In genomic region chr6:125008060-125008459, GRCm38 (mm10) we compare ENCODE assay signal across 8 mouse cellular contexts. TPM values are rescaled to one million over a fixed set of nuclear protein-coding genes. Genes with fewer than 3 reads are reported as not detected.
DNase-seq lines count a peak whose midpoint lies in the region; ATAC-seq and TF ChIP-seq lines count a peak whose summit lies in the region.

No protein-coding gene starts in this region.

- no peaks in the 10 kb centered on the region for H3K27me3 ChIP-seq in forebrain, embryonic 11.5 days (ENCODE audit: control insufficient read depth, insufficient read depth, low read length)
- H3K27me3 ChIP-seq in liver, embryonic 12.5 days (replicated peaks): peaks cover 25% of the 10 kb centered on the region

- ATAC-seq in forebrain, embryonic 11.5 days (replicated peaks; ENCODE audit: low FRiP score): peak; percentile 11; the same call in 1 of the 2 replicates
- ATAC-seq in liver, embryonic 12.5 days: no peak

- no peak for DNase-seq in gastrocnemius, adult 2 months
- no peak for DNase-seq in gastrocnemius, postnatal 25 days
- DNase-seq in 3T3-L1 (ENCODE audit: low read depth, low spot score): peak; percentile 25
- no peak for DNase-seq in forebrain, embryonic 11.5 days (ENCODE audit: low spot score)
- no peak for DNase-seq in T-cell, adult 2 months (ENCODE audit: low spot score)
- DNase-seq in gastrocnemius, adult 8-10 months (ENCODE audit: low spot score in 2 of 2): no peak
- DNase-seq in ovary, adult 18-20 months (ENCODE audit: low spot score): no peak

- H3K4me2 ChIP-seq in forebrain, embryonic 11.5 days (ENCODE audit: low read depth, low read length, severe bottlenecking): peak overlapping the region; percentile 73
- H3K4me2 ChIP-seq in liver, embryonic 12.5 days: peak overlapping the region; percentile 92

- TF ChIP-seq CTCF in gastrocnemius, adult 2 months (IDR thresholded peaks at IDR 0.05): no peak

- peak overlapping the region; percentile 97 for H3K27ac ChIP-seq in gastrocnemius, adult 2 months
- peak overlapping the region; percentile 84; the same call in 1 of the 2 replicates for H3K27ac ChIP-seq in forebrain, embryonic 11.5 days (ENCODE audit: low read depth, low read length)
- peak overlapping the region; percentile 94 for H3K27ac ChIP-seq in liver, embryonic 12.5 days

- no peaks in the 10 kb centered on the region; the same call in 1 of the 2 replicates for H3K36me3 ChIP-seq in forebrain, embryonic 11.5 days (ENCODE audit: control insufficient read depth, insufficient read depth, low read length)
- H3K36me3 ChIP-seq in liver, embryonic 12.5 days: peaks cover 27% of the 10 kb centered on the region

- peaks cover 2% of the 10 kb centered on the region; the same call in 1 of the 2 replicates for H3K4me1 ChIP-seq in forebrain, embryonic 11.5 days (replicated peaks; ENCODE audit: control insufficient read depth, insufficient read depth, low read length)
- H3K4me1 ChIP-seq in liver, embryonic 12.5 days: peaks cover 45% of the 10 kb centered on the region

- intact Hi-C loops in gastrocnemius, adult 2 months (cut with DNase I): loop anchor here (1.0 to 5.0 kb wide), 3 partner anchors 31 to 296 kb away; partner anchors contain the start of genes Emg1, Ing4 and Phb2

- H3K9ac ChIP-seq in forebrain, embryonic 11.5 days (ENCODE audit: low read length): peak overlapping the region; percentile 80
- peak overlapping the region; percentile 97 for H3K9ac ChIP-seq in liver, embryonic 12.5 days

- peak overlapping the region; percentile 95 for H3K4me3 ChIP-seq in gastrocnemius, adult 2 months
- peak overlapping the region; percentile 92 for H3K4me3 ChIP-seq in forebrain, embryonic 11.5 days (ENCODE audit: low read depth, low read length)
- H3K4me3 ChIP-seq in liver, embryonic 12.5 days: peak overlapping the region; percentile 99

- H3K9me3 ChIP-seq in forebrain, embryonic 11.5 days (ENCODE audit: control insufficient read depth, low read length): no peaks in the 10 kb centered on the region
- no peaks in the 10 kb centered on the region for H3K9me3 ChIP-seq in liver, embryonic 12.5 days (replicated peaks)

- WGBS in forebrain, embryonic 11.5 days: 41% methylated on average over 13 of the region's 13 CpGs
- WGBS in liver, embryonic 12.5 days (ENCODE audit: insufficient replicate concordance): 41% methylated on average over 13 of the region's 13 CpGs

RNA-seq across cellular contexts. Expression of gene Zfp384, which starts 0.9 kb away (rescaled TPM):
- 10 to 100 TPM; 24.4 to 28.0 TPM for total RNA-seq in gastrocnemius, adult 2 months (2021)
- total RNA-seq in gastrocnemius, postnatal 25 days (2021): 10 to 100 TPM; 18.5 to 19.3 TPM
- 9.0 and 10.2 TPM in 2 replicates for polyA plus RNA-seq in forebrain, embryonic 11.5 days (2014; fragmentation: Nextera tagmentation; extraction: Ambion mirVana)
- 6.6 and 7.2 TPM in 2 replicates for polyA plus RNA-seq in liver, embryonic 12.5 days (2016; fragmentation: Nextera tagmentation; extraction: Ambion mirVana)
- total RNA-seq in gastrocnemius, adult 8-10 months (2022): 10 to 100 TPM; 24.3 to 29.7 (median 27.4) TPM

RNA-seq across cellular contexts. Expression of gene Pianp, which starts 11.6 kb away (rescaled TPM):
- total RNA-seq in gastrocnemius, adult 2 months (2021): under 1 TPM; 0.22 to 0.41 TPM
- not detected for total RNA-seq in gastrocnemius, postnatal 25 days (2021)
- polyA plus RNA-seq in forebrain, embryonic 11.5 days (2014; fragmentation: Nextera tagmentation; extraction: Ambion mirVana): 2.5 TPM in 2 replicates
- 0.11 TPM in 1 of 2 replicates, not detected in the other for polyA plus RNA-seq in liver, embryonic 12.5 days (2016; fragmentation: Nextera tagmentation; extraction: Ambion mirVana)
- total RNA-seq in gastrocnemius, adult 8-10 months (2022): under 1 TPM in 3 of 4 experiments, not detected in 1; 0.19 to 0.70 (median 0.36) TPM

RNA-seq across cellular contexts. Expression of gene Ing4, which starts 31.5 kb away (rescaled TPM):
- 10 to 100 TPM; 26.8 to 28.3 TPM for total RNA-seq in gastrocnemius, adult 2 months (2021)
- total RNA-seq in gastrocnemius, postnatal 25 days (2021): 10 to 100 TPM; 24.2 to 29.1 TPM
- polyA plus RNA-seq in forebrain, embryonic 11.5 days (2014; fragmentation: Nextera tagmentation; extraction: Ambion mirVana): 126 and 135 TPM in 2 replicates
- 34.4 and 34.6 TPM in 2 replicates for polyA plus RNA-seq in liver, embryonic 12.5 days (2016; fragmentation: Nextera tagmentation; extraction: Ambion mirVana)
- total RNA-seq in gastrocnemius, adult 8-10 months (2022): 10 to 100 TPM; 19.8 to 22.3 (median 20.7) TPM

RNA-seq across cellular contexts. Expression of gene Acrbp, which starts 41.4 kb away (rescaled TPM):
- 1 to 10 TPM; 2.4 to 4.5 TPM for total RNA-seq in gastrocnemius, adult 2 months (2021)
- 1 to 10 TPM; 1.1 to 1.9 TPM for total RNA-seq in gastrocnemius, postnatal 25 days (2021)
- polyA plus RNA-seq in forebrain, embryonic 11.5 days (2014; fragmentation: Nextera tagmentation; extraction: Ambion mirVana): 14.6 and 15.8 TPM in 2 replicates
- 2.8 and 3.7 TPM in 2 replicates for polyA plus RNA-seq in liver, embryonic 12.5 days (2016; fragmentation: Nextera tagmentation; extraction: Ambion mirVana)
- total RNA-seq in gastrocnemius, adult 8-10 months (2022): 1 to 10 TPM in 3 of 4 experiments, under 1 TPM in 1; 0.97 to 2.5 (median 1.5) TPM

RNA-seq across cellular contexts. Expression of gene Cops7a, which starts 42.7 kb away (rescaled TPM):
- total RNA-seq in gastrocnemius, adult 2 months (2021): 100 to 1,000 TPM; 108 to 115 TPM
- total RNA-seq in gastrocnemius, postnatal 25 days (2021): 10 to 100 TPM; 96.2 to 99.0 TPM
- polyA plus RNA-seq in forebrain, embryonic 11.5 days (2014; fragmentation: Nextera tagmentation; extraction: Ambion mirVana): 111 and 122 TPM in 2 replicates
- polyA plus RNA-seq in liver, embryonic 12.5 days (2016; fragmentation: Nextera tagmentation; extraction: Ambion mirVana): 88.7 and 95.2 TPM in 2 replicates
- total RNA-seq in gastrocnemius, adult 8-10 months (2022): 100 to 1,000 TPM; 122 to 142 (median 131) TPM
